Mouse (Mus musculus) limb, embryonic 12.5 days (tissue): Measurements from ENCODE around the gene Ssxb5. TPM values are rescaled to one million over a fixed set of nuclear protein-coding genes. Genes with fewer than 3 reads are reported as not detected.
"Not testable (repeated sequence)": the region's sequence is repeated elsewhere in the genome, so short reads cannot be mapped to it uniquely, and the experiment has no call there.

Experiments used
- ATAC-seq: fragments of 200-750 bp; cut with Nextera tagmentation; 2 replicates; pipeline ENCODE4 v1.8.0; 2017; ENCODE audit warnings: low read depth, moderate TSS enrichment; ENCODE audit not compliant: insufficient number of reproducible peaks, insufficient read depth, low FRiP score, low TSS enrichment
- H3K27ac ChIP-seq: fragments of 300-500 bp; sonication (generic); 2 replicates; pipeline ENCODE4 v1.5.1; 2016; ENCODE audit warnings: mild to moderate bottlenecking, moderate library complexity
- H3K27me3 ChIP-seq: fragments of 300-500 bp; sonication (generic); 2 replicates; pipeline ENCODE4 v1.6.1; 2016; ENCODE audit warnings: mild to moderate bottlenecking, moderate library complexity
- H3K36me3 ChIP-seq: fragments of 300-500 bp; sonication (generic); 2 replicates; pipeline ENCODE4 v1.6.1; 2016; ENCODE audit warnings: mild to moderate bottlenecking, moderate library complexity
- H3K4me1 ChIP-seq: fragments of 300-500 bp; sonication (generic); replicated peaks from 2 replicates; pipeline ENCODE4 v1.6.1; 2016
- H3K4me2 ChIP-seq: fragments of 300-500 bp; sonication (generic); 2 replicates; pipeline ENCODE4 v1.6.1; 2016; ENCODE audit warnings: mild to moderate bottlenecking, moderate library complexity
- H3K4me3 ChIP-seq: fragments of 300-500 bp; sonication (generic); replicated peaks from 2 replicates; pipeline ENCODE4 v1.5.1; 2016; ENCODE audit warnings: mild to moderate bottlenecking
- H3K9ac ChIP-seq: fragments of 300-500 bp; sonication (generic); replicated peaks from 2 replicates; pipeline ENCODE4 v1.6.1; 2016; ENCODE audit warnings: mild to moderate bottlenecking, moderate library complexity
- H3K9me3 ChIP-seq: fragments of 300-500 bp; sonication (generic); 2 replicates; pipeline ENCODE4 v1.6.1; 2016; ENCODE audit warnings: mild to moderate bottlenecking, moderate library complexity
- WGBS: fragments of 180-500 bp; shearing (Covaris S2); methylation state at CpG from one replicate; pipeline ENCODE4 v1.1.7; 2016; 5-methylcytosine and 5-hydroxymethylcytosine counted together
- polyA plus RNA-seq: library from polyadenylated mRNA; unstranded; fragments of >200 nt; fragmentation: Nextera tagmentation; extraction: Ambion mirVana; gene quantifications from 2 replicates; pipeline ENCODE4 v1.2.1, GENCODE M21; 2016

Ssxb5 gene
- not detected in 2 replicates for polyA plus RNA-seq

- not testable (repeated sequence) for ATAC-seq, H3K27me3 ChIP-seq, H3K36me3 ChIP-seq, H3K9ac ChIP-seq, H3K27ac ChIP-seq, H3K4me1 ChIP-seq, H3K4me3 ChIP-seq, H3K9me3 ChIP-seq, H3K4me2 ChIP-seq
- 77% methylated on average over 4 of the region's 4 CpGs for WGBS
Measured at GRCm38 (mm10) chrX:8803391-8803790, at the start of gene Ssxb5. Gene Ssxb5, plus strand, starts transcription at chrX:8803691.

GRCm38 (mm10) chrX:8832043-8832442, 28.6 kb downstream of the Ssxb5 start:
- Histone ChIP-seq H3K27me3 (no peaks in the 10 kb centered on the region), H3K27ac (no peak overlapping the region), H3K36me3 (no peaks in the 10 kb centered on the region), H3K4me1 (no peaks in the 10 kb centered on the region), H3K9me3 (no peaks in the 10 kb centered on the region), H3K4me3 (no peak overlapping the region), H3K4me2 (no peak overlapping the region), H3K9ac (no peak overlapping the region)
- no peak for ATAC-seq

GRCm38 (mm10) chrX:8843694-8844093, 40.2 kb downstream of the Ssxb5 start, which contains the start of gene Gm6592:
Gene Gm6592, plus strand, starts transcription at chrX:8843994.
- H3K27ac ChIP-seq: no peak within 1 kb of the TSS
- no peaks in the 10 kb centered on the region for H3K9me3 ChIP-seq
- 78% methylated on average over 1 of the region's 1 CpGs for WGBS
- no peak within 1 kb of the TSS for H3K4me3 ChIP-seq
- no peak for ATAC-seq
- no peaks in the 10 kb centered on the region for H3K36me3 ChIP-seq
- H3K27me3 ChIP-seq: no peaks in the 10 kb centered on the region
- no peak within 1 kb of the TSS for H3K9ac ChIP-seq
- H3K4me2 ChIP-seq: no peak within 1 kb of the TSS
- no peaks in the 10 kb centered on the region for H3K4me1 ChIP-seq

- no peak overlapping the region for H3K9ac ChIP-seq
- WGBS: 88% methylated on average over 10 of the region's 10 CpGs
- no peaks in the 10 kb centered on the region for H3K36me3 ChIP-seq
- H3K9me3 ChIP-seq: no peaks in the 10 kb centered on the region
- no peak for ATAC-seq
- H3K4me2 ChIP-seq: no peak overlapping the region
- no peak overlapping the region for H3K4me3 ChIP-seq
- no peak overlapping the region for H3K27ac ChIP-seq
- H3K4me1 ChIP-seq: no peaks in the 10 kb centered on the region
- H3K27me3 ChIP-seq: no peaks in the 10 kb centered on the region
Measured at GRCm38 (mm10) chrX:8852486-8852885, 49.0 kb downstream of the Ssxb5 start.

Other genes with a start within 250 kb of the Ssxb5 start
- gene Ssxb3, start 211.9 kb upstream of the Ssxb5 start, polyA plus RNA-seq: not detected in 2 replicates
- not detected in 2 replicates for gene Ssxb8, start 112.8 kb upstream of the Ssxb5 start, polyA plus RNA-seq
- gene Ssx9, start 55.3 kb upstream of the Ssxb5 start, polyA plus RNA-seq: not detected in 2 replicates
- gene Gm6592, start 40.3 kb downstream of the Ssxb5 start, polyA plus RNA-seq: not detected in 2 replicates
- gene Gm5751, start 70.6 kb downstream of the Ssxb5 start, polyA plus RNA-seq: not detected in 2 replicates
- gene B630019K06Rik, start 88.7 kb downstream of the Ssxb5 start, polyA plus RNA-seq: 8.8 and 10.7 TPM in 2 replicates
- gene Fthl17b, start 159.3 kb downstream of the Ssxb5 start, polyA plus RNA-seq: not detected in 2 replicates
- gene Fthl17c, start 172.9 kb downstream of the Ssxb5 start, polyA plus RNA-seq: not detected in 2 replicates
- not detected in 2 replicates for gene Fthl17d, start 183.1 kb downstream of the Ssxb5 start, polyA plus RNA-seq
- gene Fthl17e, start 229.8 kb downstream of the Ssxb5 start, polyA plus RNA-seq: not detected in 2 replicates